Mouse (Mus musculus): ENCODE results near the gene Arhgef19.

Arhgef19 gene

GRCm38 (mm10) chr4:141283176-141283878 is 44.0 kb downstream of the Arhgef19 start:
- in situ Hi-C loops (cut with MseI, MboI) = no loop called here

GRCm38 (mm10) chr4:141283879-141284411 is 44.6 kb downstream of the Arhgef19 start:
- in situ Hi-C loops (cut with MseI, MboI) = no loop called here

GRCm38 (mm10) chr4:141284486-141284885 is 45.2 kb downstream of the Arhgef19 start:
- in situ Hi-C loops (cut with MseI, MboI) = no loop called here

GRCm38 (mm10) chr4:141285128-141285527 is 45.8 kb downstream of the Arhgef19 start:
- in situ Hi-C loops (cut with MseI, MboI) = no loop called here

- in situ Hi-C loops (cut with MseI, MboI) = no loop called here
Measured at GRCm38 (mm10) chr4:141286860-141287517, 47.7 kb downstream of the Arhgef19 start.

GRCm38 (mm10) chr4:141287518-141288004 is 48.3 kb downstream of the Arhgef19 start:
- in situ Hi-C loops (cut with MseI, MboI) = no loop called here

- in situ Hi-C loops (cut with MseI, MboI) = no loop called here
Measured at GRCm38 (mm10) chr4:141288152-141288551, 48.9 kb downstream of the Arhgef19 start.

GRCm38 (mm10) chr4:141291571-141292375 is 52.5 kb downstream of the Arhgef19 start:
- in situ Hi-C loops (cut with MseI, MboI) = no loop called here

- in situ Hi-C loops (cut with MseI, MboI) = no loop called here
Measured at GRCm38 (mm10) chr4:141295774-141296186, 56.5 kb downstream of the Arhgef19 start.

- in situ Hi-C loops (cut with MseI, MboI) = no loop called here
Measured at GRCm38 (mm10) chr4:141297934-141298333, 58.6 kb downstream of the Arhgef19 start.

- in situ Hi-C loops (cut with MseI, MboI) = no loop called here
Measured at GRCm38 (mm10) chr4:141299356-141299755, 60.1 kb downstream of the Arhgef19 start.

GRCm38 (mm10) chr4:141300196-141300595 is 60.9 kb downstream of the Arhgef19 start:
- in situ Hi-C loops (cut with MseI, MboI) = no loop called here

- in situ Hi-C loops (cut with MseI, MboI) = no loop called here
Measured at GRCm38 (mm10) chr4:141301116-141301553, 61.8 kb downstream of the Arhgef19 start, which contains the start of gene Epha2. Epha2 (plus strand) TSS chr4:141301240.

GRCm38 (mm10) chr4:141301591-141302427 is 62.5 kb downstream of the Arhgef19 start:
- in situ Hi-C loops (cut with MseI, MboI) = no loop called here

- in situ Hi-C loops (cut with MseI, MboI) = no loop called here
Measured at GRCm38 (mm10) chr4:141302428-141303401, 63.4 kb downstream of the Arhgef19 start.

GRCm38 (mm10) chr4:141303402-141304222 is 64.3 kb downstream of the Arhgef19 start:
- in situ Hi-C loops (cut with MseI, MboI) = no loop called here

- in situ Hi-C loops (cut with MseI, MboI) = no loop called here
Measured at GRCm38 (mm10) chr4:141304223-141304611, 64.9 kb downstream of the Arhgef19 start.

GRCm38 (mm10) chr4:141306057-141306456 is 66.8 kb downstream of the Arhgef19 start:
- in situ Hi-C loops (cut with MseI, MboI) = no loop called here

Measured in mouse trophoblast stem cell (cell line).